Mouse (Mus musculus) forebrain, embryonic 11.5 days (tissue): Measurements from ENCODE around the gene Tek. TPM values are rescaled to one million over a fixed set of nuclear protein-coding genes. Genes with fewer than 3 reads are reported as not detected.

Experiments
- ATAC-seq: fragments of 200-750 bp; cut with Nextera tagmentation; replicated peaks from 2 replicates; pipeline ENCODE4 v1.8.0; 2017; ENCODE audit warnings: moderate TSS enrichment; ENCODE audit not compliant: low FRiP score
- DNase-seq: peaks from one replicate; pipeline ENCODE4 v3.0.0-alpha.2; 2017; ENCODE audit warnings: low spot score
- H3K27ac ChIP-seq: fragments of 300-500 bp; sonication (generic); 2 replicates; pipeline ENCODE4 v1.5.1; 2014; ENCODE audit warnings: low read depth, low read length
- H3K27me3 ChIP-seq: fragments of 300-500 bp; sonication (generic); 2 replicates; pipeline ENCODE4 v1.6.1; 2014; ENCODE audit warnings: mild to moderate bottlenecking, low read length, mixed read lengths; ENCODE audit not compliant: control insufficient read depth, insufficient read depth
- H3K36me3 ChIP-seq: fragments of 300-500 bp; sonication (generic); 2 replicates; pipeline ENCODE4 v1.6.1; 2014; ENCODE audit warnings: mild to moderate bottlenecking, low read length, moderate library complexity, mixed read lengths; ENCODE audit not compliant: control insufficient read depth, insufficient read depth
- H3K4me1 ChIP-seq: fragments of 300-500 bp; sonication (generic); replicated peaks from 2 replicates; pipeline ENCODE4 v1.6.1; 2014; ENCODE audit warnings: low read length, mixed read lengths; ENCODE audit not compliant: control insufficient read depth, insufficient read depth
- H3K4me2 ChIP-seq: fragments of 300-500 bp; sonication (generic); 2 replicates; pipeline ENCODE4 v1.6.1; 2014; ENCODE audit warnings: low read depth, mild to moderate bottlenecking, low read length, moderate library complexity, mixed read lengths; ENCODE audit not compliant: severe bottlenecking
- H3K4me3 ChIP-seq: fragments of 300-500 bp; sonication (generic); 2 replicates; pipeline ENCODE4 v1.5.1; 2014; ENCODE audit warnings: low read depth, low read length
- H3K9ac ChIP-seq: fragments of 300-500 bp; sonication (generic); 2 replicates; pipeline ENCODE4 v1.6.1; 2014; ENCODE audit warnings: low read length
- H3K9me3 ChIP-seq: fragments of 300-500 bp; sonication (generic); 2 replicates; pipeline ENCODE4 v1.6.1; 2016; ENCODE audit warnings: low read length, mixed read lengths; ENCODE audit not compliant: control insufficient read depth
- WGBS: fragments of 180-500 bp; shearing (Covaris S2); extraction: QIAGEN DNeasy Blood & Tissue Kit; methylation state at CpG from one replicate; pipeline ENCODE4 v1.1.7; 2014; 5-methylcytosine and 5-hydroxymethylcytosine counted together
- polyA plus RNA-seq: library from polyadenylated mRNA; unstranded; fragments of >200 nt; fragmentation: Nextera tagmentation; extraction: Ambion mirVana; gene quantifications from 2 replicates; pipeline ENCODE4 v1.2.1, GENCODE M21; 2014

The Tek gene
- polyA plus RNA-seq, 1 experiment from 2014 or later = 9.4 TPM

- Histone ChIP-seq H3K4me2 (no peak overlapping the region), H3K9ac (no peak overlapping the region), H3K4me1 (no peaks in the 10 kb centered on the region), H3K27ac (no peak overlapping the region), H3K4me3 (no peak overlapping the region), H3K27me3 (no peaks in the 10 kb centered on the region), H3K9me3 (no peaks in the 10 kb centered on the region), H3K36me3 (no peaks in the 10 kb centered on the region)
- DNase-seq (no peak), ATAC-seq (no peak)
- 70% methylated on average over 4 of the region's 4 CpGs for WGBS
These were observed 13.3 kb upstream of the Tek start for GRCm38 (mm10) chr4:94725799-94726198.

GRCm38 (mm10) chr4:94732721-94733120, 6.4 kb upstream of the Tek start:
- no peaks in the 10 kb centered on the region for H3K4me1 ChIP-seq
- no peaks in the 10 kb centered on the region for H3K9me3 ChIP-seq
- DNase-seq = no peak
- no peak overlapping the region for H3K27ac ChIP-seq
- H3K4me2 ChIP-seq = no peak overlapping the region
- no peak overlapping the region for H3K4me3 ChIP-seq
- no peak for ATAC-seq
- no peak overlapping the region for H3K9ac ChIP-seq
- H3K36me3 ChIP-seq = no peaks in the 10 kb centered on the region
- H3K27me3 ChIP-seq = no peaks in the 10 kb centered on the region

GRCm38 (mm10) chr4:94737326-94738295, 1.5 kb upstream of the Tek start:
- no peaks in the 10 kb centered on the region for H3K4me1 ChIP-seq
- H3K9ac ChIP-seq = no peak overlapping the region
- whole genome bisulfite sequencing = 69% methylated on average over 5 of the region's 5 CpGs
- no peak overlapping the region for H3K4me2 ChIP-seq
- H3K9me3 ChIP-seq = no peaks in the 10 kb centered on the region
- H3K36me3 ChIP-seq = no peaks in the 10 kb centered on the region
- no peaks in the 10 kb centered on the region for H3K27me3 ChIP-seq
- no peak for DNase-seq
- ATAC-seq = no peak
- no peak overlapping the region for H3K4me3 ChIP-seq
- no peak overlapping the region for H3K27ac ChIP-seq

GRCm38 (mm10) chr4:94741824-94742223, 2.7 kb downstream of the Tek start:
- Histone ChIP-seq H3K4me3 (no peak overlapping the region), H3K36me3 (no peaks in the 10 kb centered on the region), H3K4me2 (no peak overlapping the region), H3K9me3 (no peaks in the 10 kb centered on the region), H3K27me3 (no peaks in the 10 kb centered on the region), H3K4me1 (no peaks in the 10 kb centered on the region), H3K9ac (no peak overlapping the region), H3K27ac (no peak overlapping the region)
- ATAC-seq = no peak
- no peak for DNase-seq
- WGBS = 83% methylated on average over 1 of the region's 1 CpGs

GRCm38 (mm10) chr4:94745749-94746148, 6.7 kb downstream of the Tek start:
- Histone ChIP-seq H3K36me3 (no peaks in the 10 kb centered on the region), H3K27ac (no peak overlapping the region), H3K27me3 (no peaks in the 10 kb centered on the region), H3K4me3 (no peak overlapping the region), H3K9me3 (no peaks in the 10 kb centered on the region), H3K4me2 (no peak overlapping the region), H3K9ac (no peak overlapping the region), H3K4me1 (no peaks in the 10 kb centered on the region)
- DNase-seq (no peak), ATAC-seq (no peak)
- WGBS = 76% methylated on average over 3 of the region's 3 CpGs

GRCm38 (mm10) chr4:94746387-94746811, 7.3 kb downstream of the Tek start:
- 57% methylated on average over 7 of the region's 7 CpGs for WGBS
- Histone ChIP-seq H3K9me3 (no peaks in the 10 kb centered on the region), H3K9ac (no peak overlapping the region), H3K36me3 (no peaks in the 10 kb centered on the region), H3K4me2 (no peak overlapping the region), H3K4me1 (no peaks in the 10 kb centered on the region), H3K27ac (no peak overlapping the region), H3K4me3 (no peak overlapping the region), H3K27me3 (no peaks in the 10 kb centered on the region)
- ATAC-seq (peak; percentile 51; the same call in 1 of the 2 replicates), DNase-seq (no peak)

- Histone ChIP-seq H3K36me3 (no peaks in the 10 kb centered on the region), H3K27ac (no peak overlapping the region), H3K4me2 (no peak overlapping the region), H3K9me3 (no peaks in the 10 kb centered on the region), H3K4me1 (no peaks in the 10 kb centered on the region), H3K27me3 (no peaks in the 10 kb centered on the region), H3K9ac (no peak overlapping the region), H3K4me3 (no peak overlapping the region)
- DNase-seq (no peak), ATAC-seq (no peak)
- WGBS = 90% methylated on average over 3 of the region's 3 CpGs
These were observed 8.2 kb downstream of the Tek start for GRCm38 (mm10) chr4:94747338-94747737.

GRCm38 (mm10) chr4:94752512-94752911, 13.4 kb downstream of the Tek start:
- Histone ChIP-seq H3K9ac (no peak overlapping the region), H3K36me3 (no peaks in the 10 kb centered on the region), H3K4me3 (no peak overlapping the region), H3K4me1 (no peaks in the 10 kb centered on the region), H3K4me2 (no peak overlapping the region), H3K9me3 (no peaks in the 10 kb centered on the region), H3K27ac (no peak overlapping the region), H3K27me3 (no peaks in the 10 kb centered on the region)
- WGBS = 27% methylated on average over 9 of the region's 9 CpGs
- ATAC-seq (peak; percentile 86), DNase-seq (peak; percentile 52)

- no peaks in the 10 kb centered on the region for H3K27me3 ChIP-seq
- no peak overlapping the region for H3K9ac ChIP-seq
- no peak overlapping the region for H3K27ac ChIP-seq
- no peak for ATAC-seq
- DNase-seq = no peak
- H3K9me3 ChIP-seq = no peaks in the 10 kb centered on the region
- no peaks in the 10 kb centered on the region for H3K4me1 ChIP-seq
- no peak overlapping the region for H3K4me3 ChIP-seq
- no peak overlapping the region for H3K4me2 ChIP-seq
- no peaks in the 10 kb centered on the region for H3K36me3 ChIP-seq
These were observed 26.1 kb downstream of the Tek start for GRCm38 (mm10) chr4:94765217-94765616.
